Mouse (Mus musculus) T-helper 1 cell (primary cell): ENCODE data around the gene Nexn.
"Not testable (repeated sequence)": the region's sequence is repeated elsewhere in the genome, so short reads cannot be mapped to it uniquely, and the experiment has no call there.

Experiments
- in situ Hi-C: fragments of 300-600 bp; cut with MboI, MseI; formaldehyde crosslinking; loops from one replicate; pipeline ENCODE4 v1.15.1; 2025; ENCODE audit warnings: high pct_unique_total_duplicates

The Nexn gene

GRCm38 (mm10) chr3:152201181-152201580, 65.0 kb downstream of the Nexn start:
- in situ Hi-C loops = no loop called here

DNA sequence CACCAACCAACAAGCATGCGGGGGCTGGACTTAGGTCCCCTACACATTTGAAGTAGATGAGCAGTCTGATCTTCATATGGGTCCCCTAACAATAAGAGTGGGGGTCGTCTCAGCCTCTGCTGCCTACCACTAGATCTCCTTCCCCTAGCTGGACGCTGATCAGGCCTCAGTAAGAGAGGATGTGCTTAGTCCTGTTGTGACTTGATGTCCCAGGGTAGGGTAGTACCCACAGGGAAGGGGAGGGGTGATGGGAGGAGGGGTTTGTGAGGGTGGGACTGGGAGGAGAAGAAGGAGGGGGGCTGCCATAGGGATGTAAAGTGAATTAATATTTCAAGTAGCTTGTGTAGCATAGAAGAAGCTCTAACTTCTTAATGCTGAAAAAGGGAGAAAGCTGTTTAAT, 67.0 kb downstream of the Nexn start:
- in situ Hi-C loops = no loop called here

- in situ Hi-C loops = not testable (repeated sequence)
Measured at GRCm38 (mm10) chr3:152197246-152197645, 68.9 kb downstream of the Nexn start.

- in situ Hi-C loops = no loop called here
Measured at GRCm38 (mm10) chr3:152193635-152194097, 72.5 kb downstream of the Nexn start.

GRCm38 (mm10) chr3:152193177-152193576, 73.0 kb downstream of the Nexn start:
- in situ Hi-C loops = no loop called here

DNA sequence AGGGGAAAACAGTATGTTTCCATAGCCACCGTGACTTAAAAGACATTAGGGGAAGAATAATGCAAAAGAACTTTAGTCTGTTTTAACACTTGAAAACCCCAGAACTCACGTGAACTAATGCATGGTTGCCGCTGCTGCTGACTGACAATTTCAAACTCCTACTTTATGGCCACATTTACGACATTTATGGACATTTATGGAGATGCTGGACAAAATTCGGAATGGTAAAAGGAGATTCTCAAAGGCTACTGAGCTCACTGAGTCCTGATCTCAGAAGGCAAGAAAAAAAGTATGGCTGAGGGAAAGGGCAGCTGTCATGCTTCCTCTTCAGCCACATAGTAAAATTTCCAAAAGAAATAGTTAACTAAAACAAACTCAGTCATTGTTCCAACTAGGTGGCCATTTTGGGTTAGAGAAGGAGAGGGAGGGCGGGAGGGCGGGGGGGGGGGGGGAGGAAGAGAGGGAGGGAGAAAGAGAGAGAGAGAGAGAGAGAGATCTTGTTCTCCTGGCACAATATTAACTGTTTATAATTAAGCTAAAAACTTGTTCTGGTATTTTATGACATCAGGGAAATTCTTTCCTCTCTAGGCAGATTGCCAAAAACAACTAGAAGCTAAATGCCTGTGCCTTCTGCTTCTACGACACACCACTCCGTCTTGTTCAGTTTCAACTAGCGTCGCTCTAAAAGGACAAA, 73.8 kb downstream of the Nexn start:
- in situ Hi-C loops = no loop called here

DNA sequence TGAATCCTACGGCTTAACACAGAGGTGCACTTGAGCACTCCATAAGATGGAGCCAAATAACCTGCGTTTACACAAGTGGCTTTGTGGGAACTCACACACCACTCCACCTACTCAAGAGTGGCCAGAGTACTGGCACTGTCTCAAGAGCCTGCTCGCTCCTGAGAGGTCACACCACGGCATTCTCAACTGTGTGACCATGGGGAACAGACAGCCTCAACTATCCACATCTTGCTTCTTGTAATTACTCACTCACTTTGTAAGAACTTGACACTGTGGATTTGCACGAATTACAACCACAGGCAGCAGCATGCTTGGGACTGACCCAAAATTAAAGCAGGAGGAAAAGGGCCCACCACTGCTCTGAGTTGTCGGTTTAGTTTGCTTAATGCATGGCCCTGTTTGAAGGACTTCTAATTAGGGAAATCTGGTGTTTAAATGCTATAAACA, 74.3 kb downstream of the Nexn start:
- in situ Hi-C loops = no loop called here

DNA sequence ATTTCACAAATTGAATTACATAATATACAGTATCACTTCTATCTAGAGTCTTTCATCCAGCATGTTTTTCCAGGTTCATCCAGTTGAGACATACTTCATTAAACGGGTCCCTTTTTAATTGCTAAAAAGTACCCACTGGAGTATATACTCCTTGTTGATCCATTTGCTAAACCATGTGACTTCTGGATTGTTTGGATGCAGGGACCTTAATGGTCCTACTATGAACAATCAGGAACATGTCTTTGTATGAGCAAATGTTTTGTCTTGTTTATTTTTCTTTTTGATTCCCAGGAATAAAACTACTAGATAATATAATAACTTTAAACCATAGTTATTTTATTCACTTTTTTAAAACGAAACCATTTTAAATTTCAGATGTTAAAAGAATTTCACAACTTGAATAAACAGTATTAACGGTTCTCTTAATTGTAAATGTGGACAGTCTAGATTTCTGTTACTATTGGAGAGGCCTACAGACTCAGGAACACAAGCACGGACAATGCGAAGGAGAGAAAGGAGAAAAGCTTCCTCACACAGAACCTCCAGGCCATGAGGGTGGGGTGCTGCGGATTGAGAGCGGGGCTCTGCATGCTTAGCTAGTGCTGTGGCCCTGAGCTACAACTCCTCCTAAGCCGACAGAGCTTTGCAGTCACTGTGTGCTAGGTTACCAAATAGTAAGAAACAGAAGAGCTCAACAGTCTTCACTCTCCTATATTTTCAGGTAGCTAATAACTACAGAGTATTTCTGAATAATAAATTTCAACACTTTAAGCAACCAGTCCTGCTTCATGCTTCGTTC, 75.3 kb downstream of the Nexn start:
- in situ Hi-C loops = no loop called here

DNA sequence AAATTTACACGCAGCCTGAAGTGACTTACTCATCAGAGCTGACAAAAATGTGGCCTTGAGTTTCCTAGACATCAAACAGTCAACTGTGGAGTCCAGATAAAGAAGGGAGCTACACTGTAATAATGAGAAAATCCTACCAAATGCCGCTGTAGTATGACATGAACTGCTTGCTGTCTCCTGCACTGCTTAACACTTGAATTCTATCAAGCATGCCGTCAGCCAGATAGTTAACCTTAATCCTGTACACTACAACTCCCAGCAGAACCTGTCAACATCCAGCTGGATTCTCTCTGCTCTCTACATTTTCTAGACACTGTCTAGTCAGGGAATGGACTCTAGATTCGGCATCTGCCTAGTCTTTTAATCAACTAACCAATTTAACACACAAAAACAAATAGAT, 76.8 kb downstream of the Nexn start:
- in situ Hi-C loops = no loop called here
